In the genomic region with DNA sequence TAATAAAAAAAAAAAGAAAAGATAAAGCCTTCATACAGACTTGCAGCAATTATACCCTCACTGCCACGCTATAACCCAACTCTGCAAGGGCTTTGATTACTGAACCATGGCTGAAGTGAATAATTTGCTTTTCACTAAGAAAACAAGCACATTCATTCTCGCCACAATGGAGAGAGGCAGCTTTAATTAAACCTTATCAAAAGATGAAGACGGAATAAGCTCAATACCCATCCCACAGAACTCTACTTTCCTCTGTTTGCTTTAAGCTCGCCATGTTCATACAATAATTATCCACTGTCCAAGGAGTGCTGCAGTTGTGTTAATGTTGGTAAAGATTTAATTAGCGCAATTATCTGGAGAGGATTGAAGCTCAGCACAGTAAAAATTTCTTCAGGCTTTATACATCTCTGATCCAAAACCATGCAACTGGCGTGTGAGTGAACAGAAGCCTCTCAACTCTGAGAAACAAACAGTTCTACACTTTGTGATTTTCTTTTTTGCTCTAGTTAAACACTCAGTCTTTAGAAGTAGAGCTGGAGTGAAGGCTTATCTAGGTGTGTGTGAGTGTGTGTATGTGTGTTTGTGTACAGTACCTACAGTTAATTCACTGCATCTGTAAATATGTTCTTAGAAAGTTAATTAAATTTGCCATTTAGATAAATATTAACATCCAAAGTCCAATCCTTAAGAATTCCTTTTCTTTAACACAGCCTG, we compare ENCODE assay signal across 17 mouse cellular contexts.
A peak's percentile ranks its signal among the peaks of the same experiment; 100 is the strongest.
DNase-seq lines count a peak whose midpoint lies in the region; ATAC-seq lines count a peak whose summit lies in the region.
"Had no signal": no experiment of that assay in that cellular context is flagged by ENCODE, and none has a peak within 500 bp of the region (broad histone marks: within the 10 kb centered on the region; RNA-seq: fewer than 3 reads in every experiment).

No protein-coding gene starts in this region.

- H3K27me3 ChIP-seq in kidney, embryonic 16.5 days (ENCODE audit: insufficient read depth, low read length): no peaks in the 10 kb centered on the region
- H3K27me3 ChIP-seq in embryonic facial prominence, embryonic 10.5 days (replicated peaks; ENCODE audit: low read depth, poor library complexity, severe bottlenecking): 0 out of 2 replicates have a peak, but pooled peaks cover 5% of the 10 kb centered on the region
- no peaks in the 10 kb centered on the region for H3K27me3 ChIP-seq in forebrain, embryonic 15.5 days
- H3K27me3 ChIP-seq in midbrain, embryonic 14.5 days (ENCODE audit: control insufficient read depth, insufficient read depth, low read length): no peaks in the 10 kb centered on the region
- no peaks in the 10 kb centered on the region for H3K27me3 ChIP-seq in heart, embryonic 10.5 days (ENCODE audit: insufficient read depth, poor library complexity, severe bottlenecking)
- H3K27me3 ChIP-seq: CH12.LX; embryonic facial prominence, embryonic 12.5 days; liver, embryonic 12.5 days had no signal

- H3K4me3 ChIP-seq in kidney, embryonic 16.5 days (ENCODE audit: low read length): no peak overlapping the region
- H3K4me3 ChIP-seq in embryonic facial prominence, embryonic 10.5 days: no peak overlapping the region
- H3K4me3 ChIP-seq in forebrain, embryonic 15.5 days: no peak overlapping the region
- H3K4me3 ChIP-seq in midbrain, embryonic 14.5 days (replicated peaks; ENCODE audit: low read depth, low read length): no peak overlapping the region
- H3K4me3 ChIP-seq in heart, embryonic 10.5 days: no peak overlapping the region
- H3K4me3 ChIP-seq: embryonic facial prominence, embryonic 12.5 days; liver, embryonic 12.5 days; neural tube, embryonic 12.5 days had no signal

- no peak for DNase-seq in kidney, adult 11 months
- DNase-seq in embryonic facial prominence, embryonic 10.5 days (ENCODE audit: low spot score): no peak
- DNase-seq in midbrain, embryonic 14.5 days: peak; percentile 62
- DNase-seq in adrenal gland, adult (ENCODE audit: inconsistent age in 2 of 2, low spot score in 1 of 2): no peak
- no peak for DNase-seq in heart, embryonic 10.5 days (ENCODE audit: low spot score)
- DNase-seq: cerebellum, adult 9-10 months; left cerebral cortex, postnatal 4 days; thymus, postnatal 36 days had no signal

- no peaks in the 10 kb centered on the region for H3K36me3 ChIP-seq in kidney, embryonic 16.5 days (ENCODE audit: insufficient read depth, low read length)
- no peaks in the 10 kb centered on the region for H3K36me3 ChIP-seq in embryonic facial prominence, embryonic 10.5 days (replicated peaks)
- H3K36me3 ChIP-seq in forebrain, embryonic 15.5 days: no peaks in the 10 kb centered on the region
- no peaks in the 10 kb centered on the region for H3K36me3 ChIP-seq in midbrain, embryonic 14.5 days (ENCODE audit: control insufficient read depth, insufficient read depth, low read length)
- no peaks in the 10 kb centered on the region for H3K36me3 ChIP-seq in heart, embryonic 10.5 days
- H3K36me3 ChIP-seq: embryonic facial prominence, embryonic 12.5 days; liver, embryonic 12.5 days; neural tube, embryonic 12.5 days had no signal

- 46% methylated on average over 6 of the region's 6 CpGs for WGBS in kidney, embryonic 16.5 days
- WGBS in embryonic facial prominence, embryonic 10.5 days: 51% methylated on average over 6 of the region's 6 CpGs
- 6% methylated on average over 6 of the region's 6 CpGs for WGBS in forebrain, embryonic 15.5 days
- 13% methylated on average over 6 of the region's 6 CpGs for WGBS in midbrain, embryonic 14.5 days
- WGBS in heart, embryonic 10.5 days: 80% methylated on average over 6 of the region's 6 CpGs

- no peak overlapping the region for H3K4me2 ChIP-seq in kidney, embryonic 16.5 days (replicated peaks; ENCODE audit: low read depth, low read length)
- H3K4me2 ChIP-seq in forebrain, embryonic 15.5 days (replicated peaks): no peak overlapping the region
- H3K4me2 ChIP-seq in midbrain, embryonic 14.5 days (ENCODE audit: low read length): no peak overlapping the region
- H3K4me2 ChIP-seq: embryonic facial prominence, embryonic 12.5 days; liver, embryonic 12.5 days; neural tube, embryonic 12.5 days had no signal

- no peaks in the 10 kb centered on the region for H3K9me3 ChIP-seq in kidney, embryonic 16.5 days (ENCODE audit: low read length)
- H3K9me3 ChIP-seq in embryonic facial prominence, embryonic 10.5 days: no peaks in the 10 kb centered on the region
- H3K9me3 ChIP-seq in forebrain, embryonic 15.5 days: no peaks in the 10 kb centered on the region
- H3K9me3 ChIP-seq in midbrain, embryonic 14.5 days (ENCODE audit: control insufficient read depth, low read length): no peaks in the 10 kb centered on the region
- no peaks in the 10 kb centered on the region for H3K9me3 ChIP-seq in heart, embryonic 10.5 days
- H3K9me3 ChIP-seq: embryonic facial prominence, embryonic 12.5 days; liver, embryonic 12.5 days; neural tube, embryonic 12.5 days had no signal

- H3K9ac ChIP-seq in kidney, embryonic 16.5 days (replicated peaks; ENCODE audit: low read length): no peak overlapping the region
- H3K9ac ChIP-seq in forebrain, embryonic 15.5 days (replicated peaks): no peak overlapping the region
- no peak overlapping the region for H3K9ac ChIP-seq in midbrain, embryonic 14.5 days (replicated peaks; ENCODE audit: low read length)
- H3K9ac ChIP-seq: embryonic facial prominence, embryonic 12.5 days; liver, embryonic 12.5 days; neural tube, embryonic 12.5 days had no signal

- H3K27ac ChIP-seq in kidney, embryonic 16.5 days (ENCODE audit: low read length): peak overlapping the region; percentile 82
- H3K27ac ChIP-seq in embryonic facial prominence, embryonic 10.5 days (replicated peaks): peak overlapping the region; percentile 66; the same call in 1 of the 2 replicates
- H3K27ac ChIP-seq in forebrain, embryonic 15.5 days (replicated peaks): peak overlapping the region; percentile 34
- no peak overlapping the region; the same call in 1 of the 2 replicates for H3K27ac ChIP-seq in midbrain, embryonic 14.5 days (replicated peaks; ENCODE audit: low read depth, low read length)
- H3K27ac ChIP-seq in heart, embryonic 10.5 days: no peak overlapping the region
- H3K27ac ChIP-seq: embryonic facial prominence, embryonic 12.5 days; liver, embryonic 12.5 days; neural tube, embryonic 12.5 days had no signal

- peak; percentile 73; the same call in 1 of the 2 replicates for ATAC-seq in kidney, embryonic 16.5 days (ENCODE audit: low FRiP score, low TSS enrichment)
- peak; percentile 77 for ATAC-seq in forebrain, embryonic 15.5 days (replicated peaks)
- no peak for ATAC-seq in midbrain, embryonic 14.5 days (ENCODE audit: low FRiP score, low TSS enrichment)
- no peak for ATAC-seq in CD4-positive, CD25-positive, alpha-beta regulatory T cell, adult 4 months
- ATAC-seq: intestine, embryonic 16.5 days; liver, embryonic 12.5 days; lung, postnatal 0 days had no signal

- peaks cover 28% of the 10 kb centered on the region for H3K4me1 ChIP-seq in kidney, embryonic 16.5 days (ENCODE audit: insufficient read depth, low read length)
- peaks cover 44% of the 10 kb centered on the region for H3K4me1 ChIP-seq in embryonic facial prominence, embryonic 10.5 days
- peaks cover 42% of the 10 kb centered on the region for H3K4me1 ChIP-seq in forebrain, embryonic 15.5 days
- peaks cover 32% of the 10 kb centered on the region for H3K4me1 ChIP-seq in midbrain, embryonic 14.5 days (ENCODE audit: control insufficient read depth, insufficient read depth, low read length)
- 0 out of 2 replicates have a peak, but pooled peaks cover 5% of the 10 kb centered on the region for H3K4me1 ChIP-seq in heart, embryonic 10.5 days
- H3K4me1 ChIP-seq: liver, embryonic 12.5 days had no signal

Comparison
In these comparisons a context has a peak if more than half of its experiments do, and no peak if none do; other contexts are left out.
1. ATAC-seq: peak in kidney, embryonic 16.5 days (single experiment) and forebrain, embryonic 15.5 days (single experiment); none in midbrain, embryonic 14.5 days (single experiment) and CD4-positive, CD25-positive, alpha-beta regulatory T cell, adult 4 months (single experiment).
2. H3K27ac ChIP-seq: peak in kidney, embryonic 16.5 days (single experiment), embryonic facial prominence, embryonic 10.5 days (single experiment) and forebrain, embryonic 15.5 days (single experiment); none in midbrain, embryonic 14.5 days (single experiment) and heart, embryonic 10.5 days (single experiment).